Mouse (Mus musculus): ENCODE data around the gene Adgrg6. TPM values are rescaled to one million over a fixed set of nuclear protein-coding genes. Genes with fewer than 3 reads are reported as not detected.

Adgrg6 gene
- total and polyA plus RNA-seq, 2 experiments, result 0.44 to 1.4 TPM

- no peaks in the 10 kb centered on the region for H3K36me3 ChIP-seq (ENCODE audit: control insufficient read depth, insufficient read depth, low read length)
- no peak overlapping the region for H3K4me3 ChIP-seq (ENCODE audit: insufficient read depth, low read depth, low read length)
- DNase-seq (ENCODE audit: extremely low read depth, low read depth, low spot score), result no peak
These were observed 33.4 kb downstream of the Adgrg6 start for GRCm38 (mm10) chr10:14511904-14512663.

DNA sequence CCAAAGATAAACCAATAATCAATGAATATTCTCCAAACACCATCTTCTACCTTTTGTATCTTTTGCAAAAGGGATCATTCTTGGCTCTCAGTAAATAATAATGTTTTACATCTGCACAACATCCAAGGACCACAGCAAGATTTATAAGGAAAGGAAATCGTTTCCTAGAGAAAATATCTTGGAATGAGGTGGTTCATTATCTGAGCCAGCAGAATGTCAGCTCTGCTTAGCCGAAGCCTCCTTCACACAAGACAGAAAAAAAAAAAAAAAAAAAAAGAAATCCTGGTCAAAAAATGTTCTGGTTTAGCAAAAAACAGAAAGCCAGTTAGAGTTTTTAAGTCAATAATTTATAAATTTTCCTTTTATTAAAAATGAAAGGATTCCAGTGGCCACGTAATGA is 34.3 kb downstream of the Adgrg6 start:
- Histone ChIP-seq H3K79me2 (ENCODE audit: control insufficient read depth, insufficient read depth, low read length) (no peaks in the 10 kb centered on the region), H3K4me3 (ENCODE audit: insufficient read depth, low read depth, low read length) (no peak overlapping the region), H3K36me3 (ENCODE audit: control insufficient read depth, insufficient read depth, low read length) (no peaks in the 10 kb centered on the region), H3K27ac (replicated peaks; ENCODE audit: insufficient read depth, low read depth, low read length) (no peak overlapping the region), H3K4me1 (ENCODE audit: control insufficient read depth, insufficient read depth, low read length) (no peaks in the 10 kb centered on the region), H3K9ac (ENCODE audit: low read depth, low read length) (no peak overlapping the region), H3K27me3 (ENCODE audit: control insufficient read depth, insufficient read depth, low read length) (no peaks in the 10 kb centered on the region)
- TF ChIP-seq CTCF (IDR thresholded peaks at IDR 0.05; ENCODE audit: low read depth, low read length) (no peak), POLR2A (IDR thresholded peaks at IDR 0.05; ENCODE audit: extremely low read depth, insufficient read depth, low read length) (no peak)
- 71% methylated on average over 3 of the region's 3 CpGs for WGBS
- DNase-seq (ENCODE audit: extremely low read depth, low read depth, low spot score), result no peak

More at GRCm38 (mm10) chr10:14511904-14512663, 33.4 kb downstream of the Adgrg6 start:
- Histone ChIP-seq H3K27me3 (ENCODE audit: control insufficient read depth, insufficient read depth, low read length) (no peaks in the 10 kb centered on the region), H3K9ac (ENCODE audit: low read depth, low read length) (no peak overlapping the region), H3K79me2 (ENCODE audit: control insufficient read depth, insufficient read depth, low read length) (no peaks in the 10 kb centered on the region), H3K27ac (replicated peaks; ENCODE audit: insufficient read depth, low read depth, low read length) (no peak overlapping the region), H3K4me1 (ENCODE audit: control insufficient read depth, insufficient read depth, low read length) (no peaks in the 10 kb centered on the region)
- TF ChIP-seq CTCF (IDR thresholded peaks at IDR 0.05; ENCODE audit: low read depth, low read length) (no peak), POLR2A (IDR thresholded peaks at IDR 0.05; ENCODE audit: extremely low read depth, insufficient read depth, low read length) (no peak)
- WGBS, result 70% methylated on average over 2 of the region's 2 CpGs

- Histone ChIP-seq H3K4me3 (ENCODE audit: insufficient read depth, low read depth, low read length) (no peak overlapping the region), H3K27ac (replicated peaks; ENCODE audit: insufficient read depth, low read depth, low read length) (no peak overlapping the region), H3K4me1 (ENCODE audit: control insufficient read depth, insufficient read depth, low read length) (no peaks in the 10 kb centered on the region), H3K79me2 (ENCODE audit: control insufficient read depth, insufficient read depth, low read length) (no peaks in the 10 kb centered on the region), H3K27me3 (ENCODE audit: control insufficient read depth, insufficient read depth, low read length) (no peaks in the 10 kb centered on the region), H3K36me3 (ENCODE audit: control insufficient read depth, insufficient read depth, low read length) (no peaks in the 10 kb centered on the region), H3K9ac (ENCODE audit: low read depth, low read length) (no peak overlapping the region)
- TF ChIP-seq POLR2A (IDR thresholded peaks at IDR 0.05; ENCODE audit: extremely low read depth, insufficient read depth, low read length), result no peak
- TF ChIP-seq CTCF (IDR thresholded peaks at IDR 0.05; ENCODE audit: low read depth, low read length), result no peak
- DNase-seq (ENCODE audit: extremely low read depth, low read depth, low spot score), result no peak
These were observed 49.8 kb downstream of the Adgrg6 start for GRCm38 (mm10) chr10:14495658-14496057.

- no peaks in the 10 kb centered on the region for H3K36me3 ChIP-seq (ENCODE audit: control insufficient read depth, insufficient read depth, low read length)
- no peaks in the 10 kb centered on the region for H3K4me1 ChIP-seq (ENCODE audit: control insufficient read depth, insufficient read depth, low read length)
- no peak overlapping the region for H3K4me3 ChIP-seq (ENCODE audit: insufficient read depth, low read depth, low read length)
- H3K79me2 ChIP-seq (ENCODE audit: control insufficient read depth, insufficient read depth, low read length), result no peaks in the 10 kb centered on the region
- TF ChIP-seq CTCF (IDR thresholded peaks at IDR 0.05; ENCODE audit: low read depth, low read length), result no peak
- no peak for TF ChIP-seq POLR2A (IDR thresholded peaks at IDR 0.05; ENCODE audit: extremely low read depth, insufficient read depth, low read length)
- H3K9ac ChIP-seq (ENCODE audit: low read depth, low read length), result no peak overlapping the region
- no peak overlapping the region for H3K27ac ChIP-seq (replicated peaks; ENCODE audit: insufficient read depth, low read depth, low read length)
- H3K27me3 ChIP-seq (ENCODE audit: control insufficient read depth, insufficient read depth, low read length), result no peaks in the 10 kb centered on the region
- DNase-seq (ENCODE audit: extremely low read depth, low read depth, low spot score), result no peak
These were observed 50.3 kb downstream of the Adgrg6 start for GRCm38 (mm10) chr10:14495204-14495603.

GRCm38 (mm10) chr10:14491838-14492237 is 53.6 kb downstream of the Adgrg6 start:
- Histone ChIP-seq H3K4me3 (ENCODE audit: insufficient read depth, low read depth, low read length) (no peak overlapping the region), H3K27me3 (ENCODE audit: control insufficient read depth, insufficient read depth, low read length) (no peaks in the 10 kb centered on the region), H3K27ac (replicated peaks; ENCODE audit: insufficient read depth, low read depth, low read length) (no peak overlapping the region), H3K9ac (ENCODE audit: low read depth, low read length) (no peak overlapping the region), H3K4me1 (ENCODE audit: control insufficient read depth, insufficient read depth, low read length) (no peaks in the 10 kb centered on the region), H3K36me3 (ENCODE audit: control insufficient read depth, insufficient read depth, low read length) (no peaks in the 10 kb centered on the region), H3K79me2 (ENCODE audit: control insufficient read depth, insufficient read depth, low read length) (no peaks in the 10 kb centered on the region)
- TF ChIP-seq POLR2A (IDR thresholded peaks at IDR 0.05; ENCODE audit: extremely low read depth, insufficient read depth, low read length) (no peak), CTCF (IDR thresholded peaks at IDR 0.05; ENCODE audit: low read depth, low read length) (no peak)
- 72% methylated on average over 4 of the region's 4 CpGs for WGBS
- no peak for DNase-seq (ENCODE audit: extremely low read depth, low read depth, low spot score)

DNA sequence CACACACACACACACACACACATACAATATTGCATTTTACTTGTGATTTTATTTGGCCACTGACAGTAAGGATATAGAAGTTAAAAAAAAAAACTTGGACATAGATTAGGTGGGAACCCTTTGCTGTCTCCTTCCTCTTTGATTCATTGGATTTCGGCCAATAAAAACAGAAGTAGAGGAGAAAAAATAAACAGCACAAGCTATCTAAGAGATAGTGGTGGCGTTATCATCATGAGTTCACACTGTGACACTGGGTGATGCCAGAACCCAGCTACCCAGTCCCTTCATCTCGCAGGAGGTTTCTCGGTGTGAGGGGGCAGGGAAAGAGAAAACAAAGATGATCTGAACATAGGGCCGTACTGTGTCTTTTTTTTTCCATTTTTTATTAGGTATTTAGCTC is 62.2 kb downstream of the Adgrg6 start:
- Histone ChIP-seq H3K4me3 (ENCODE audit: insufficient read depth, low read depth, low read length) (no peak overlapping the region), H3K4me1 (ENCODE audit: control insufficient read depth, insufficient read depth, low read length) (no peaks in the 10 kb centered on the region), H3K9ac (ENCODE audit: low read depth, low read length) (no peak overlapping the region), H3K36me3 (ENCODE audit: control insufficient read depth, insufficient read depth, low read length) (no peaks in the 10 kb centered on the region), H3K79me2 (ENCODE audit: control insufficient read depth, insufficient read depth, low read length) (no peaks in the 10 kb centered on the region), H3K27me3 (ENCODE audit: control insufficient read depth, insufficient read depth, low read length) (no peaks in the 10 kb centered on the region), H3K27ac (replicated peaks; ENCODE audit: insufficient read depth, low read depth, low read length) (no peak overlapping the region)
- TF ChIP-seq CTCF (IDR thresholded peaks at IDR 0.05; ENCODE audit: low read depth, low read length) (no peak), POLR2A (IDR thresholded peaks at IDR 0.05; ENCODE audit: extremely low read depth, insufficient read depth, low read length) (no peak)
- DNase-seq (ENCODE audit: extremely low read depth, low read depth, low spot score), result no peak
- WGBS, result 51% methylated on average over 5 of the region's 5 CpGs

Data from liver, adult 2 months (tissue).